Mouse (Mus musculus) macrophage (primary cell): ENCODE results near the gene Esrrg. TPM values are rescaled to one million over a fixed set of nuclear protein-coding genes. Genes with fewer than 3 reads are reported as not detected.

Experiments used
- H3K27ac ChIP-seq: fragments of 350-480 bp; formaldehyde crosslinking; 2 replicates; pipeline ENCODE4 v1.9.0; 2021
- H3K36me3 ChIP-seq: fragments of 350-480 bp; formaldehyde crosslinking; 2 replicates; pipeline ENCODE4 v1.9.0; 2021; ENCODE audit errors: inconsistent target
- H3K4me3 ChIP-seq: fragments of 350-480 bp; formaldehyde crosslinking; 2 replicates; pipeline ENCODE4 v1.9.0; 2021; ENCODE audit errors: inconsistent target
- H3K79me2 ChIP-seq: fragments of 350-480 bp; formaldehyde crosslinking; 2 replicates; pipeline ENCODE4 v1.9.0; 2021; ENCODE audit errors: inconsistent target
- WGBS: methylation state at CpG from one replicate; pipeline ENCODE4 v1.1.7; 2026; ENCODE audit warnings: inconsistent platforms; ENCODE audit not compliant: missing documents; 5-methylcytosine and 5-hydroxymethylcytosine counted together
- polyA plus RNA-seq: library from polyadenylated mRNA; stranded (reverse); fragments of 250-400 nt; gene quantifications from 3 replicates; pipeline ENCODE4 v1.2.4, GENCODE M21; 2018; ENCODE audit warnings: inconsistent platforms

The Esrrg gene
- polyA plus RNA-seq, 1 experiment from 2014 or later = not detected

DNA sequence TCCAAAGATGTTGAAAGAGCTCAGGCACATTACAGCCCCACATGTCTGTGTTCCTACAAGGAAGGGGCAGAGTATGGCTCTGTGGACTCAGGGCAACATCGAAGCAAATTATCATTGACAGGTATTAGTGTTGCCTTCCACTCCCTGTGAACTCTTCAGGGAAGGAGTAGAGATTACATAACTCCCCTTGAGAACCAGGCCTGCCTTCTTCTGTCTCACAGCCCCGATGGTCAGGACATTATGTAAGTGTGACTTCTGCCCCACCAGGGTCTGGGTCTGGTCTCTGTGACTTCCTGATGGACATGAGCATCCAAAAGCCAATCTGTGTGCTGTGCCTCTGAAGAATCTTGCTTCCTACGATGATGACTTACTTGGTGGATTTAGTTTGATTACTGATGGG, 438.6 kb downstream of the Esrrg start:
- no peak overlapping the region for H3K27ac ChIP-seq
- no peak overlapping the region for H3K4me3 ChIP-seq
- 67% methylated on average over 3 of the region's 3 CpGs for WGBS
- no peaks in the 10 kb centered on the region for H3K36me3 ChIP-seq
- H3K79me2 ChIP-seq = no peaks in the 10 kb centered on the region

DNA sequence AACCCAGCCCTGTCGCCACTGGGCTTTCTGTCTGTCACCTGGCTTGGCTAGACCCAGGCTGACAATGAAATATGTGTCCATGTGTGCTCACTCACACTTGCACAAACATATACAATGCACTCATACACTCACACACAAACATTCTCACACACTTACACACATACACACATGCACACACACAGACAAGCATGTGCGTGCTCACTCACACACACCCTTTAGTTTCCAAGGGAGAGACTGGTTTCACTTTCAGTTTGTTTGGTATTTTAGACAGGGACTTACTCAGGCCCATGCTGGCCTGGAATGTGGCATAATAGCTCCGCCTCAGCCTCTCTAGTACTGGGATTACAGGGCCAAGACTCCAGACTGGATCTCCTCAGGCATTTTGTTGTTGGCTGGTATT, 447.3 kb downstream of the Esrrg start:
- Histone ChIP-seq H3K79me2 (no peaks in the 10 kb centered on the region), H3K36me3 (no peaks in the 10 kb centered on the region), H3K27ac (no peak overlapping the region), H3K4me3 (no peak overlapping the region)
- 40% methylated on average over 3 of the region's 3 CpGs for WGBS

DNA sequence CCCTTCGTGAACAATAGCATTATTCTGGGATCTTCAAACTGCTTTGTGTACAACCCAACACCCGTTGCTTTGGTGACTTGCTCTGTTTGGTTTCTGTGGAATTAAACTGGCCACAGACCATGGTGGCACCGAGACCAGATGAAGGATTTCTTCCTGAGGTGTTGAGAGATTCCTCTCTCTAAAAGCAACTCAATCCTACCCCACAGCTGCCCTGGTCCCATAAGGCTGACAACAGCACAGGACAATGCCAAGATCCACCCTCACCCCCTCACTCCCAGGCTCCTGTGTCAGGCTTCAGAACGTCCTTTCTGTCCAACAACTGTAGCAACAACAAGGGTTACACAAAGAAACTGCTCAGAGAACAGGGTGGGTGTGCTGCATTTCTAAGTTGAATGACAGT, 449.3 kb downstream of the Esrrg start:
- H3K79me2 ChIP-seq = no peaks in the 10 kb centered on the region
- H3K4me3 ChIP-seq = no peak overlapping the region
- WGBS = 86% methylated on average over 4 of the region's 4 CpGs
- H3K36me3 ChIP-seq = no peaks in the 10 kb centered on the region
- no peak overlapping the region for H3K27ac ChIP-seq

GRCm38 (mm10) chr1:188059006-188059405, 450.4 kb downstream of the Esrrg start:
- 87% methylated on average over 6 of the region's 6 CpGs for WGBS
- Histone ChIP-seq H3K27ac (no peak overlapping the region), H3K36me3 (no peaks in the 10 kb centered on the region), H3K4me3 (no peak overlapping the region), H3K79me2 (no peaks in the 10 kb centered on the region)

- Histone ChIP-seq H3K27ac (no peak overlapping the region), H3K4me3 (no peak overlapping the region), H3K79me2 (no peaks in the 10 kb centered on the region), H3K36me3 (no peaks in the 10 kb centered on the region)
- 88% methylated on average over 7 of the region's 7 CpGs for WGBS
Observed at GRCm38 (mm10) chr1:188060493-188060892, 451.9 kb downstream of the Esrrg start.

- 83% methylated on average over 8 of the region's 9 CpGs for WGBS
- Histone ChIP-seq H3K4me3 (no peak overlapping the region), H3K79me2 (no peaks in the 10 kb centered on the region), H3K27ac (no peak overlapping the region), H3K36me3 (no peaks in the 10 kb centered on the region)
Observed at GRCm38 (mm10) chr1:188068833-188069232, 460.2 kb downstream of the Esrrg start.

DNA sequence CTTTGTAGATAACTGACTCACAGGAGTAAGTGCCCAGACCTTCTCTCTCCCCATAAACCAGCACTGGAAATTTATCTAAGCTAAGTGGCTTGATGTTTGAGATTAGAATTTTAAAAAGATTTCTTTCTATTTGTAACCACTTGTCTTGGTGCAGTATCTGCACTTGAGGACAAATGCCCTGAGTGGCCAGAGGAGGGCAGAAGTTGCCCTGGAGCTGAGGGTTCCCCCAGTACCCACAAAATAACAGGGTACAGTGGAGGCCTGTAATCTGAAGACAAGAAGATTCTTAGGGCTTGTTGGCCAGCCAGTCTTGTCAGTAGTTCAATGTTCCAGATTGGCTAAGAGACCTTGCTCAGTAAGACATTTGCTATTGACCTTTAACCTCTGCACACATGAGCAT, 461.3 kb downstream of the Esrrg start:
- Histone ChIP-seq H3K36me3 (no peaks in the 10 kb centered on the region), H3K79me2 (no peaks in the 10 kb centered on the region), H3K4me3 (no peak overlapping the region), H3K27ac (no peak overlapping the region)

DNA sequence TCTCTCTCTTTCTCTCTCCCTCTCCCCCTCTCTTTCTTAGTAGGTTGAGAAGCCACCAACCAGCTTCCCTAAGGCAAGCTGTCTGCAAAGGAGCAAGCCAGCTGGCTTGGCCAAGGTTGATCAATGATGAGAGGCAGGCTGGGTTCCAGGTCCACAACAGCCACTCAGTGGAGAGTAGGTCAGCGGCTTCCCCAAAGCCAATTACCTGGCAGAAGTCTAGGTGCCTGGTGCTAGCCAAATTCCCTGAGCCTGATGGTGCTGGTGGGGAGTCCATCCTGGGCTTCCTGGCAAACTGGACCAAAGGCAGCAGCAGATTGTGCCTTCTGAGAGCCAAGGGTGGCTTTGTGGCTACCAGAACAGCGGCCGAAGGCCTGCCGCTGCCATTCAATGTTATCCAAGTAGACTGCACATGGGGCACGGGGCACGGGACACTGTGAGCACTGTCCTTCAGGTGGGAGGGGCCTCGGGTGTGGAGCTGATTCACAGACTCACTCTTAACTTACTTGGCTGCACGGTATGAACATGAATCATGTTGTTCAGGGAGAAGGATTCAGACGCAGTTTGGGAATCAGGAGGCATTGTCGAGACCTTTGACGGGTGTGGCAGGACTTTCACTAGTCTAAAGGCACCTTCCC, 469.1 kb downstream of the Esrrg start:
- no peaks in the 10 kb centered on the region for H3K79me2 ChIP-seq

GRCm38 (mm10) chr1:188080261-188080875, 471.8 kb downstream of the Esrrg start:
- 81% methylated on average over 12 of the region's 12 CpGs for WGBS
- H3K36me3 ChIP-seq = no peaks in the 10 kb centered on the region

More for the DNA sequence above, 469.1 kb downstream of the Esrrg start:
- H3K27ac ChIP-seq = no peak overlapping the region
- WGBS = 96% methylated on average over 11 of the region's 11 CpGs
- no peaks in the 10 kb centered on the region for H3K36me3 ChIP-seq
- no peak overlapping the region for H3K4me3 ChIP-seq

DNA sequence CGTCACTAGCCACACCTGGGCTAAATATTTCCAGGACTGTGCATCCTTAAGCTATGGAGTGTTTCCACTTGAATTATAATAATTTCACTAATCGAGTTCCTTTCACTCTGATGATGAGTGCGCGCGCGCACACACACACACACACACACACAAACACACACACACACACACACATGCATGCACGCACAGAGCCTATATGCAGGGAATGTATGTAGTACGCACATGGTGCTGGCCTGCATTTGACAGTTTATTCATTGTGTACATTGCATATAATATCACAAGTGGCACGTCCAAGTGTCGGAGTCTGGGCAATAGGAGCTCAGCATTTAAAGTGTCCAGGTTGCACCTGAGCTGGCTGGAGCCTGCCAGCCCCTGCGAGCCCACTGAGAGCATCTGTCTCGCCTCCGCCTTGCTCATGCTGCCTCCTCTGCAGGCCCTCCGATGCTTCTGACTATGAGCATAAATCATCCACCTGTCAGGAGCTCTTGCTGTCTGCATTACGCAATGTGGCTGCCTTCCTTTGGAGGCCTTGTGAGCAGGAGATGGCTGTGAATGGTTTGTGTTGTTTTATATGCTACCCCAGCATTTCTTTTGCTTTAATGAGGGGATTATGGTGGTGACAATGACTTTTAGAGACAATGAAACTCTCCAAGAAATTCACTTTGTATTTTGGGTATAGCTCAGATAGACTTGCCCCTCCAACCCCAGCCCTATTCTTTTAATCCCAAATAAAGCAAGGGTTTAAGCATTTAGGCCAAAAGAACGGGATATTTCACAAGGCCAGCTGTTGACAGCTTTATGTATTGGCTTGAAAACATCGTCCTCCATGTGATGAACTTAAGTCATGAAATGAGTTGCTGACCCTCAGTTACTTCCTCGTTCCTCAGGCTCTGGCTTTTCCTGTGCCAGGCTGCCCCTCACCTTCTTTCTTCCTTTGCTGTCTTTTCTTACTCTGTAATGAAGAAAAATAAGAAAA, 474.4 kb downstream of the Esrrg start:
- WGBS = 80% methylated on average over 18 of the region's 18 CpGs
- Histone ChIP-seq H3K79me2 (no peaks in the 10 kb centered on the region), H3K4me3 (no peak overlapping the region), H3K27ac (no peak overlapping the region), H3K36me3 (no peaks in the 10 kb centered on the region)

More at GRCm38 (mm10) chr1:188080261-188080875, 471.8 kb downstream of the Esrrg start:
- no peak overlapping the region for H3K4me3 ChIP-seq
- H3K79me2 ChIP-seq = no peaks in the 10 kb centered on the region
- no peak overlapping the region for H3K27ac ChIP-seq

- Histone ChIP-seq H3K4me3 (no peak overlapping the region), H3K36me3 (no peaks in the 10 kb centered on the region), H3K79me2 (no peaks in the 10 kb centered on the region), H3K27ac (no peak overlapping the region)
- 85% methylated on average over 13 of the region's 13 CpGs for WGBS
Observed at GRCm38 (mm10) chr1:188085116-188085879, 476.7 kb downstream of the Esrrg start.

DNA sequence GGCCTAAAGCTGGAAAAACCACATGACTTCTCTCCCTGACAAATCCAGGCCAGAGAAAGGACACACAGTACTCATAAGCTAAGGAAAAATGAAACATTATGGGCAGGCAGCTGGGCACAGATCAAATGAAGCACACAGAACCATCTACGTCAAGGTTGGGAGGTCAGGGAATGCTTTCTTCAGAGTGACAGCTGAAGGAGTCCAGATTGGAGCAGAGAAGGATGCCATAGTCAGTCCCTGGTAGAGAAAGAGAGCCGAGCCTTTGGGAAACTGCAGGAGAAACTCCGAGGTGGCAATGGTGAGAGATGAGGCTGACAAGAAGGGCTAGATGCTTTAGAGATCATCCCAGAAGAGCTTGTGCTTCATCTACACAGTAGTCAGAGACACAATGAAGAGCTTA, 485.1 kb downstream of the Esrrg start:
- Histone ChIP-seq H3K4me3 (no peak overlapping the region), H3K36me3 (no peaks in the 10 kb centered on the region), H3K27ac (no peak overlapping the region), H3K79me2 (no peaks in the 10 kb centered on the region)
- 81% methylated on average over 3 of the region's 3 CpGs for WGBS

DNA sequence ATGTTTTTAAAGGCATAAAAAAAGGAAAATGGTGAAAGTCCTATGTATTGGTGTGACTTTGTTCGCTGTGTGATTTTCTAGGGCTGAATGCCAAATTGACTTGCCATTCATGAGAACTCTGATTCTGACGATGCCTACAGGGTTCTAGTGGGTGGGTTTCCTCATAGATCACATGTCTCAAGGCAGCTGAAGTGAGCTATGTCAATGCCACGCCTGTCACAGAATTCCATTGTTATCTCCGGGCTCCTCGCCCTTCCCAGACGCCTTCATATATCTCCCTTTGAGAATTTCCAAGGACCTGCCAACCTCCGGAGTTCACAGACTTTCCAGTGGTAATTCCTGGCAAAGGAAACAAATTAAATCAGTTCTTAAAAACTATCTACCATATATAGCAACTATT, 493.2 kb downstream of the Esrrg start:
- 93% methylated on average over 7 of the region's 7 CpGs for WGBS
- no peak overlapping the region for H3K4me3 ChIP-seq
- H3K79me2 ChIP-seq = no peaks in the 10 kb centered on the region

DNA sequence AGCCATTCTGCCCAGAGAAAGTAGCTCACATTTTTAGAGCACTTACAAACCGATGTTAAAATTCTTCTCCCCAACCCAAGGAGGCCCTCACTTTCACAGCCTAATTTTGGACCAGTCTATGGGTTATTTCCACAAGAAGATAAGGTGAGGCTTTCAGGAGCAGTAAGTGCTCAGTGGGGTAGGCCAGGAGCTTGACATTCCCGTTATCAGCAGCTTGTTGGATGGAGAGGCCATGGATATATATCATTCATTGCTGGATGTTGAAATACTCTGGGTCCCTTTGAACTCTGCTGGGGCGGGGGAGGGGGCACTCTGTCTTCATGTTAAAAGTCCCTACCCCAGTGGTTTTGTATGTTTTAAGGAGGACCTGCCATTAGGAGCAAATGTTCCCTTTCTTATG, 494.6 kb downstream of the Esrrg start:
- H3K79me2 ChIP-seq = no peaks in the 10 kb centered on the region
- H3K27ac ChIP-seq = no peak overlapping the region
- WGBS = 78% methylated on average over 3 of the region's 3 CpGs
- no peak overlapping the region for H3K4me3 ChIP-seq
- no peaks in the 10 kb centered on the region for H3K36me3 ChIP-seq

More for the DNA sequence above, 493.2 kb downstream of the Esrrg start:
- Histone ChIP-seq H3K27ac (no peak overlapping the region), H3K36me3 (no peaks in the 10 kb centered on the region)
